Mouse (Mus musculus) kidney, postnatal 25 days (tissue): ENCODE results near the gene Csrp2.
A peak's percentile ranks its signal among the peaks of the same experiment; 100 is the strongest.

Experiments used
- DNase-seq, 2 experiments: peaks; one replicate each; pipeline ENCODE4 v3.0.0; 2021; ENCODE audit warnings: mixed read lengths in 2 of 2

Csrp2 gene

GRCm38 (mm10) chr10:110919531-110920343 is at the start of gene Csrp2:
TSS of gene Csrp2 (plus strand) at chr10:110919789.
- DNase-seq = peak; percentile 94 to 96

- no peak for DNase-seq
Measured at GRCm38 (mm10) chr10:110874853-110875252, 44.7 kb upstream of the Csrp2 start.

GRCm38 (mm10) chr10:110876956-110877355 is 42.6 kb upstream of the Csrp2 start:
- DNase-seq = no peak

GRCm38 (mm10) chr10:110877851-110878250 is 41.7 kb upstream of the Csrp2 start:
- DNase-seq = no peak

GRCm38 (mm10) chr10:110878641-110879040 is 40.9 kb upstream of the Csrp2 start:
- no peak for DNase-seq

GRCm38 (mm10) chr10:110879426-110880066 is 40.0 kb upstream of the Csrp2 start:
- peak; percentile 11 to 66 for DNase-seq

- DNase-seq = no peak
Measured at GRCm38 (mm10) chr10:110881346-110881745, 38.2 kb upstream of the Csrp2 start.

GRCm38 (mm10) chr10:110882701-110883100 is 36.9 kb upstream of the Csrp2 start:
- DNase-seq = no peak

- DNase-seq = no peak
Measured at GRCm38 (mm10) chr10:110890656-110891272, 28.8 kb upstream of the Csrp2 start.

- no peak for DNase-seq
Measured at GRCm38 (mm10) chr10:110899744-110900501, 19.7 kb upstream of the Csrp2 start.

GRCm38 (mm10) chr10:110903862-110904261 is 15.7 kb upstream of the Csrp2 start:
- no peak for DNase-seq

- DNase-seq = no peak
Measured at GRCm38 (mm10) chr10:110916666-110917344, 2.8 kb upstream of the Csrp2 start.

GRCm38 (mm10) chr10:110917521-110917920 is 2.1 kb upstream of the Csrp2 start:
- DNase-seq = no peak

- no peak for DNase-seq
Measured at GRCm38 (mm10) chr10:110918414-110919391, 886 bp upstream of the Csrp2 start.

- no peak for DNase-seq
Measured at GRCm38 (mm10) chr10:110920368-110920950, 870 bp downstream of the Csrp2 start.

- no peak for DNase-seq
Measured at GRCm38 (mm10) chr10:110921890-110922289, 2.3 kb downstream of the Csrp2 start.

GRCm38 (mm10) chr10:110922612-110923011 is 3.0 kb downstream of the Csrp2 start:
- no peak for DNase-seq

- DNase-seq = no peak
Measured at GRCm38 (mm10) chr10:110927491-110927890, 7.9 kb downstream of the Csrp2 start.

GRCm38 (mm10) chr10:110929756-110930155 is 10.2 kb downstream of the Csrp2 start:
- DNase-seq = peak; percentile 63 to 65

GRCm38 (mm10) chr10:110931161-110931912 is 11.7 kb downstream of the Csrp2 start:
- no peak for DNase-seq
